Mouse (Mus musculus): ENCODE data around the gene Syt7. TPM values are rescaled to one million over a fixed set of nuclear protein-coding genes. Genes with fewer than 3 reads are reported as not detected.

Gene Syt7
- polyA plus RNA-seq, 1 experiment, result 173 TPM

DNA sequence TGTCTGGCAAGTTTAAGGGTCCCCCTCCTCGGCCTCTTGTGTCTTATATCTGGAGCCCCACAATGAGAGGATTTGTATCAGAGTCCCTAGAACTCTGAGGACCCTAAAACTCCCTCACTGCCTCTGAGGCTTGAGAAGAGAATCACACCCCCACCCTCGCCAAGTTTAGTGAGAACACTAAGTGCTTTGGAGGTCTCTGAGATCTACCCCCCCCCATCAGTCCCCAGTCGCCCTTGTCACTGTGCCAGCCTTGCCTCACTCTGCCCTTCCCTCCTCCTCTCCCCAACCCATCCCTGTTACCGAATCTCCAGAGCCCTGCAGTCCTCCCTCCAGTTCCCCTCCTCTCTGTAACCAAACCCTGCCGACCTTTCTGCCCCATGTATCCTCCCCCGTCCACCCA lies 37.9 kb downstream of the Syt7 start:
- no peak for DNase-seq
- H3K27me3 ChIP-seq (ENCODE audit: control insufficient read depth, insufficient read depth, low read length), result no peaks in the 10 kb centered on the region
- TF ChIP-seq CTCF (IDR thresholded peaks at IDR 0.05; ENCODE audit: borderline replicate concordance, insufficient read depth, low read depth, low read length) (no peak), POLR2A (IDR thresholded peaks at IDR 0.05; ENCODE audit: borderline replicate concordance, insufficient read depth, low read length) (no peak)
- H3K4me1 ChIP-seq (ENCODE audit: control insufficient read depth, insufficient read depth, low read length), result peaks cover 38% of the 10 kb centered on the region
- H3K27ac ChIP-seq (ENCODE audit: insufficient read depth, low read length), result no peak overlapping the region
- H3K4me3 ChIP-seq (replicated peaks; ENCODE audit: insufficient read depth, low read depth, low read length), result no peak overlapping the region
- WGBS, result 51% methylated on average over 6 of the region's 6 CpGs

DNA sequence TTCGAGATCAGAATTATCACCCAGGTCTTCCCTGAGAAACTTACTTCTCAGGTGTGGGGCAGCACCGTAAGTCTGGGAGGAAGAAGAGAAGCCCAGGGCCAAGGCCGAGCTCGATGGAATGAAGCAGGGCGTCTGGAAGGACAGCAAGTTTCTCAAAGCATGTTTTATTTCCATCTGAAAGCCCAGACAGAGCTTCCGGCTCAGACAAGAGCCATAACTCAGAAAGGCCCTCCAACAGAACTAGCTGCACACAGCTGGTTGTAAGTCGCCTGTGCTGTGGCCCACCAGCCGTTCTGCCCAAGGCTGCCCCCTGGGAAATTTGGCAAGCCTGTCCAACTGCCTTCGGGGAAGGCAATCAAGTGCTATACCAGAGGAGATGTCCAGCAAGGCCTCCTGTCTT lies 38.5 kb downstream of the Syt7 start:
- no peak for DNase-seq
- WGBS, result 67% methylated on average over 9 of the region's 9 CpGs
- Histone ChIP-seq H3K27ac (ENCODE audit: insufficient read depth, low read length) (no peak overlapping the region), H3K27me3 (ENCODE audit: control insufficient read depth, insufficient read depth, low read length) (no peaks in the 10 kb centered on the region), H3K4me3 (replicated peaks; ENCODE audit: insufficient read depth, low read depth, low read length) (no peak overlapping the region), H3K4me1 (ENCODE audit: control insufficient read depth, insufficient read depth, low read length) (peaks cover 39% of the 10 kb centered on the region)
- no peak for TF ChIP-seq CTCF (IDR thresholded peaks at IDR 0.05; ENCODE audit: borderline replicate concordance, insufficient read depth, low read depth, low read length)
- TF ChIP-seq POLR2A (IDR thresholded peaks at IDR 0.05; ENCODE audit: borderline replicate concordance, insufficient read depth, low read length), result no peak

DNA sequence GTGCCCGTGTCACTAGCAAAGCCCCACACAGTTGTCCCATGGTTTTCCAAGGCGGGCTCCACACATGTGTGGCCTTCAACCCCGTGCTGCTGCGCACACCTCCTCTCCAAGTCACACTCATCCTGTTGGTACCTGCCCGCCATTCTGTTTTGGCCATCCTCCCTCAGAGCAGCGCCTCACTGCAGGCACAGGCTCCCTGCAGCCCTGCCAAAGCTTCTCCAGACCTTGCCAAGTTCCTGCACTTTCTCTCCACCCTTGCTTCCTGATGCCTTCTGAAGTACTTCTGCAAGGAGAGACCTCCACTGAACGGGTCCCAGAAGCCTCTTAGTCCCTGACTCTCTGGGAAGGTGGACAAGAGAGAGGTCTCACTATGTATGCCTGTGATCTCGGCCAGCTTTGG lies 40.5 kb downstream of the Syt7 start:
- Histone ChIP-seq H3K4me3 (replicated peaks; ENCODE audit: insufficient read depth, low read depth, low read length) (no peak overlapping the region), H3K27ac (ENCODE audit: insufficient read depth, low read length) (no peak overlapping the region), H3K4me1 (ENCODE audit: control insufficient read depth, insufficient read depth, low read length) (peaks cover 48% of the 10 kb centered on the region), H3K27me3 (ENCODE audit: control insufficient read depth, insufficient read depth, low read length) (no peaks in the 10 kb centered on the region)
- no peak for TF ChIP-seq CTCF (IDR thresholded peaks at IDR 0.05; ENCODE audit: borderline replicate concordance, insufficient read depth, low read depth, low read length)
- no peak for TF ChIP-seq POLR2A (IDR thresholded peaks at IDR 0.05; ENCODE audit: borderline replicate concordance, insufficient read depth, low read length)
- DNase-seq, result peak; percentile 66 to 75
- whole genome bisulfite sequencing, result 35% methylated on average over 8 of the region's 8 CpGs

DNA sequence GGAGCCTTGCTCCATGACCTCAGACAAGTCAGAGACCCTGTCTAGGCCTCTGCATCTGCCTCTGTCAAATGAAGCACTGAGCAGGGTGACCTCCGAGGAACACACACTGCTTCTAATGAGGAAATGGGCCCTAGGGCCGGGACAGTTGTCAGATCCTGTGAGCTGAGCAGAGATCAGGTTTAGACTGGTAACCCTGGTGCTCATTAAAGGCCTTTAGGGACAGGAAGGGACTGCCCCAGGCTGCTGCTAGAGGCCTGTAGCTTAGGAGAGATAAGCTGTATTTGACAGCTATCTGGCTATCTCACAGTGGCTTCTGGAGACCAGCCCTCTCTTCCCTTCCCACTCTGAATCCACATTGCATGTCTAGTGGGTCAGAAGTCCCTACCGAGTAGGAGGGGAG lies 42.5 kb downstream of the Syt7 start:
- H3K4me3 ChIP-seq (replicated peaks; ENCODE audit: insufficient read depth, low read depth, low read length), result no peak overlapping the region
- peaks cover 54% of the 10 kb centered on the region for H3K4me1 ChIP-seq (ENCODE audit: control insufficient read depth, insufficient read depth, low read length)
- WGBS, result 64% methylated on average over 3 of the region's 3 CpGs
- no peak overlapping the region for H3K27ac ChIP-seq (ENCODE audit: insufficient read depth, low read length)
- TF ChIP-seq POLR2A (IDR thresholded peaks at IDR 0.05; ENCODE audit: borderline replicate concordance, insufficient read depth, low read length) (no peak), CTCF (IDR thresholded peaks at IDR 0.05; ENCODE audit: borderline replicate concordance, insufficient read depth, low read depth, low read length) (no peak)
- DNase-seq, result peak in 1 of 2 experiments; percentile 21
- no peaks in the 10 kb centered on the region for H3K27me3 ChIP-seq (ENCODE audit: control insufficient read depth, insufficient read depth, low read length)

DNA sequence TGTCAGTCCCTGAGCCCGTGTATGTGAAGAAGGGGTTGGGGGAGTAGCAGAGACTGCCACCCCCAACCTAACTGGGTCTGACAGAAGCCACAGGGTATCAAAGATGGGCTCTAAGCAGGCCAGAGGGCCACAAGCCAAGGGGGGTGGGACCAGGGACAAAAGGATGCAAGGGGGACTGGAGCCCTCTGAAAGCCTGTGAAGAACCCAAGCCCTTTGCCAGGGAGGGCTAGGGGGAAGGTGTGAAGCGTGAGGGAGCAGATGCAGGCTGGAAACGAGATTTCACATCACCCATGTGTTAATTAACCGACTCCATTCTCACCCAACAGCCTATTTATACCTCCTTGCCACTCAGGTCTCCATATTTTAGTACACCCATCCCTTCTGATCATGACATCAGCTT lies 43.0 kb downstream of the Syt7 start:
- no peak for TF ChIP-seq CTCF (IDR thresholded peaks at IDR 0.05; ENCODE audit: borderline replicate concordance, insufficient read depth, low read depth, low read length)
- no peak for TF ChIP-seq POLR2A (IDR thresholded peaks at IDR 0.05; ENCODE audit: borderline replicate concordance, insufficient read depth, low read length)
- Histone ChIP-seq H3K27ac (ENCODE audit: insufficient read depth, low read length) (no peak overlapping the region), H3K27me3 (ENCODE audit: control insufficient read depth, insufficient read depth, low read length) (no peaks in the 10 kb centered on the region), H3K4me1 (ENCODE audit: control insufficient read depth, insufficient read depth, low read length) (peaks cover 54% of the 10 kb centered on the region), H3K4me3 (replicated peaks; ENCODE audit: insufficient read depth, low read depth, low read length) (no peak overlapping the region)
- 45% methylated on average over 4 of the region's 4 CpGs for WGBS
- peak; percentile 25 to 33 for DNase-seq

DNA sequence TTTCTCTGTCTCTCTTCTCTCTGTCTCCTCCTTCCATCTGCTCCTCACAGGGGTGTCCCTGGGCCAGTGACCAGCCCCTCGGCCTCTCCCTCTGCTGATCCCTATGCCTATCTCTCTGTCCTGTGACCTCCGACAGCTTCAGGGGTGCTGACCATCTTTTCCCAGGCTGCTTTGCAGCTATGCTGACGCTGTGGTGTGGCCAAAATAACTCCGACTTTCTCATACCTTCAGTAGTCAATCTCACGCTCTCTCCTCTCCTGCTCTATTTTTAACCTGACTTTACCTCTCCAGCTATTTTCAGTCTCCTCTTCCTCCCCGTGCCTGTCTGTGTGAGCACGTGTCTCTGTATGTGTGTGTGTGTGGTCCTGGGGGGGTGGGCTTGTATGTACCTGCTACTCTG lies 44.3 kb downstream of the Syt7 start:
- 26% methylated on average over 7 of the region's 7 CpGs for WGBS
- H3K4me3 ChIP-seq (replicated peaks; ENCODE audit: insufficient read depth, low read depth, low read length), result no peak overlapping the region
- DNase-seq, result peak in 1 of 2 experiments; percentile 30
- H3K27ac ChIP-seq (ENCODE audit: insufficient read depth, low read length), result 0 out of 2 replicates have a peak overlapping the region, but pooled peaks have one; percentile 4
- TF ChIP-seq POLR2A (IDR thresholded peaks at IDR 0.05; ENCODE audit: borderline replicate concordance, insufficient read depth, low read length), result no peak
- TF ChIP-seq CTCF (IDR thresholded peaks at IDR 0.05; ENCODE audit: borderline replicate concordance, insufficient read depth, low read depth, low read length), result no peak
- H3K4me1 ChIP-seq (ENCODE audit: control insufficient read depth, insufficient read depth, low read length), result peaks cover 54% of the 10 kb centered on the region
- no peaks in the 10 kb centered on the region for H3K27me3 ChIP-seq (ENCODE audit: control insufficient read depth, insufficient read depth, low read length)

DNA sequence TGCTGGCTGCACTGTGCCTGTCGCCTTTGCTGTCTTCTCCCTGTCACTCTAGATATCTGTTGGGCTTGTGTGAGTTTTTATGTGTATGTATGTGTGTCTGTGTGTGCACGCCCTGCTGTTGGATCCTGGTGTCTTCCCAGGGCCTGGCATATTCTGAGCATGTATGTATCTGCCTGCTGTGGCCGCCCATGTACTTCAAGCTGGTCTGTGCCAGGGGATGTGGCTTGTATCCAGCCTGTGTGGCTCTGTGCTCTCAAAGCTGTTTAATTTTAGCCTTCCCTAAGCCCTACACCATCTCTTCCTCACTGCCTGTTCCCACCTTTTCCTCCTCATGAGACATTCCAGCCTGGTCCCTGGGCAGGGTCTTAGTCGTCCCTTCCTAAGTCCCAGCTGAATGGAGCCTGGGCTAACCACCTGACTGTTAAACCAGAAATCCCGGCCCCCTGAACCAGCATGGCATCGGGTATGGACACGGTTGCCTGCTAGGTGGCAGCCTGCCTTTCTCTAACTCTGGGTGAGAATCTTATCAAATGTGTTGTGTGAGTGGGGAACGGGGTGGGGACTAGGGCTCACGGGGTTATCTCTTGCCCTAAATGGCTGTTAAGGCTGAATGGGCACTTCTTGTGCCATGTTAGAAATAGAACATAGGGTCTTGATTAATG lies 45.1 kb downstream of the Syt7 start:
- peaks cover 51% of the 10 kb centered on the region for H3K4me1 ChIP-seq (ENCODE audit: control insufficient read depth, insufficient read depth, low read length)
- peak; percentile 66 to 72 for DNase-seq
- H3K4me3 ChIP-seq (replicated peaks; ENCODE audit: insufficient read depth, low read depth, low read length), result no peak overlapping the region
- no peaks in the 10 kb centered on the region for H3K27me3 ChIP-seq (ENCODE audit: control insufficient read depth, insufficient read depth, low read length)
- no peak for TF ChIP-seq POLR2A (IDR thresholded peaks at IDR 0.05; ENCODE audit: borderline replicate concordance, insufficient read depth, low read length)
- H3K27ac ChIP-seq (ENCODE audit: insufficient read depth, low read length), result no peak overlapping the region
- WGBS, result 25% methylated on average over 9 of the region's 9 CpGs

DNA sequence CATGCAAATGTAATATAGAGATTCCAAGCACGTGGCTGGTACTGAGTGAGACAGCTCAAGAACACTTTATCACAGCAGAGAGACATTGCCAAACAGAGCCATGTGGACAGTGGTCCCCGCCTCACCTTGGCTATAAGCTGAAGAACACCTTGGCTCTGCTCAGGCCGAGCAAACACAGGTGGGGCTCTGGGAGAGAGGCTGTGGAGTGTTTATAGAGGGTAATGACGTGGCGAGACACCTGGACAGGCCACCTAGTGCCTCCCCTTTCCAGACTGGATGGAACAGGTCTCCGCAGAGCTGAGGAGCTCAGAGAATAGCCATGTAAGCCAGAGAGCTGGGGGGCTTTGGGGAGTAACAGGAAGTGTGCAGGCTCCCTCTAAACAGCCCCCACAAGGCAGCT lies 46.0 kb downstream of the Syt7 start:
- TF ChIP-seq POLR2A (IDR thresholded peaks at IDR 0.05; ENCODE audit: borderline replicate concordance, insufficient read depth, low read length) (no peak), CTCF (IDR thresholded peaks at IDR 0.05; ENCODE audit: borderline replicate concordance, insufficient read depth, low read depth, low read length) (no peak)
- peaks cover 41% of the 10 kb centered on the region for H3K4me1 ChIP-seq (ENCODE audit: control insufficient read depth, insufficient read depth, low read length)
- H3K27me3 ChIP-seq (ENCODE audit: control insufficient read depth, insufficient read depth, low read length), result no peaks in the 10 kb centered on the region
- 65% methylated on average over 6 of the region's 6 CpGs for WGBS
- peak in 1 of 2 experiments; percentile 23 for DNase-seq
- H3K27ac ChIP-seq (ENCODE audit: insufficient read depth, low read length), result no peak overlapping the region
- H3K4me3 ChIP-seq (replicated peaks; ENCODE audit: insufficient read depth, low read depth, low read length), result no peak overlapping the region
